Mouse (Mus musculus) heart, postnatal 0 days (tissue): ENCODE data around the gene Dock3.

ENCODE experiments used
- CTCF ChIP-seq: IDR thresholded peaks from 2 replicates; pipeline ENCODE4 v1.5.1; 2016; ENCODE audit warnings: antibody characterized with exemption, control low read depth, low read depth
- EP300 ChIP-seq: IDR thresholded peaks from 2 replicates; pipeline ENCODE4 v1.6.1; 2016; ENCODE audit warnings: antibody characterized with exemption, low read depth

DNA sequence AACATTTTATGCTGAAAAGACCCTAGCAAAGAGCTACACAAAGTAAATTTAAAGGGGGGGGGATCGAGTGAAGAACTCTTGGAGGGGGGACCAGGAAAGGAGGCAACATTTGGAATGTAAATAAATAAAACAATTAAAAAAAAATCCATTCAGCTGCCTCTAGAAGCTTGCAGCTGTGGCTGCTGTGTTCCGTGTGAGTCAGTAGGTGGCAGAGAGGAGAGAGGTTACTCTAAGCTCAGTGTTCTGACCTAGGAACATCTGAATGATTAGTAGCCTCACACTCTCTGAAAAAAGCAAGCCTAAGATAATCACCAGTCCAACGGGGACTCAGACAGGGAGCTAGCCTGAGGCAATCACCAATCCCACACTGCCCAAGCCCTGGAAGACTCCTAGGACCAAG lies 66.9 kb downstream of the Dock3 start:
- TF ChIP-seq CTCF: peak; percentile 47
- no peak for TF ChIP-seq EP300
